Mouse (Mus musculus) CH12F3 (cell line): ENCODE results near the gene 4933406M09Rik.

Source experiments
- in situ Hi-C: fragments of 300-500 bp; cut with MboI; formaldehyde crosslinking; loops from 2 replicates; pipeline ENCODE4 v1.14.3; 2020; ENCODE audit warnings: low sequenced_read_pairs

Gene 4933406M09Rik

GRCm38 (mm10) chr1:134426289-134426688 is 40.5 kb downstream of the 4933406M09Rik start:
- in situ Hi-C loops: no loop called here

GRCm38 (mm10) chr1:134433002-134433401 is 47.3 kb downstream of the 4933406M09Rik start:
- in situ Hi-C loops: no loop called here

DNA sequence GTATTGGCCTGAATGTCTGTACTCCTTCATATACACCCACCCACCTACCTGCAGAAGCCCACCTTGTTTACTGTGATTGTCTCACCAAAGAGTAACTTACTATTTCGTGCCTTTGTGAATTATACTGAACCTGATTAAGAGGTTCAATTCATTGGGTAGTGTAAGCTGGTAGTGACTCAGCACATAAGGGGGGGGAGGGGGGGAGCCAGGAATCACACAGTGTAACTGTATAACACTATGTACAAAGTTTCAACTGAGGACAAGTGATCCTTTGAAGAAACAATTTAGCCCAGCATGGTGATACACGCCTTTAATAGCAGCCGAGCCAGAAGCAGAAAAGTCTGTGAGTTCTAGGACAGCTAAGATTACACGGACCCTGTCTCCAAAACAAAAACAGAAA is 47.7 kb downstream of the 4933406M09Rik start:
- in situ Hi-C loops: no loop called here

GRCm38 (mm10) chr1:134435414-134435813 is 49.7 kb downstream of the 4933406M09Rik start:
- in situ Hi-C loops: no loop called here

DNA sequence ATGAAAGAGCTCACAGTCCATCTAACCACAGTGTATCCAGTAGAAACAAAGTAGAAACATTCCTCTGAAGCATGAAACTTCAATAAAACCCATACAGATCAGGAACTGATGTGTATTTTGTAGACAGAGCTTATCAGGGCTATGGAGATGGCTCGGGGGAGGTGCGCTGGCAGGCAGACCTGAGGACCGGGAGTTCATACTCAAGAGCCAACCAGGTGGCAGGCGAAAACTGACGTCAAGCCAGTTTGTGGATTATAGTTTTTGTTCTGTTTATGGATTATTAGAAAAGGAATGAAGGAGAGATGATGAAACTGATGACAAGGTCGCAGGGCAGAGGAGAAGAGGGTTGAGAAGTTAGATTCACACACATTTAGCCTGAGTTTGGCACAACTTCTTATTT is 54.7 kb downstream of the 4933406M09Rik start:
- in situ Hi-C loops: no loop called here
